Mouse (Mus musculus) heart, postnatal 10 days (tissue): ENCODE measurements around the gene Gm21887. TPM values are rescaled to one million over a fixed set of nuclear protein-coding genes. Genes with fewer than 3 reads are reported as not detected.
A peak's percentile ranks its signal among the peaks of the same experiment; 100 is the strongest.
"Not testable (repeated sequence)": the region's sequence is repeated elsewhere in the genome, so short reads cannot be mapped to it uniquely, and the experiment has no call there.

Experiments
- DNase-seq, 2 experiments: peaks; one replicate each; pipeline ENCODE4 v3.0.0; 2021
- intact Hi-C: fragments of 180-260 bp; cut with DNase I; formaldehyde crosslinking; loops from one replicate; pipeline ENCODE4 v1.15.1; 2025
- total RNA-seq, 2 experiments: library from RNA; stranded (reverse); gene quantifications; 2 replicates each; pipeline ENCODE4 v1.2.3; 2021

Gm21887 gene
- total RNA-seq, 2 experiments from 2014 or later = 58.4 to 63.1 TPM

DNA sequence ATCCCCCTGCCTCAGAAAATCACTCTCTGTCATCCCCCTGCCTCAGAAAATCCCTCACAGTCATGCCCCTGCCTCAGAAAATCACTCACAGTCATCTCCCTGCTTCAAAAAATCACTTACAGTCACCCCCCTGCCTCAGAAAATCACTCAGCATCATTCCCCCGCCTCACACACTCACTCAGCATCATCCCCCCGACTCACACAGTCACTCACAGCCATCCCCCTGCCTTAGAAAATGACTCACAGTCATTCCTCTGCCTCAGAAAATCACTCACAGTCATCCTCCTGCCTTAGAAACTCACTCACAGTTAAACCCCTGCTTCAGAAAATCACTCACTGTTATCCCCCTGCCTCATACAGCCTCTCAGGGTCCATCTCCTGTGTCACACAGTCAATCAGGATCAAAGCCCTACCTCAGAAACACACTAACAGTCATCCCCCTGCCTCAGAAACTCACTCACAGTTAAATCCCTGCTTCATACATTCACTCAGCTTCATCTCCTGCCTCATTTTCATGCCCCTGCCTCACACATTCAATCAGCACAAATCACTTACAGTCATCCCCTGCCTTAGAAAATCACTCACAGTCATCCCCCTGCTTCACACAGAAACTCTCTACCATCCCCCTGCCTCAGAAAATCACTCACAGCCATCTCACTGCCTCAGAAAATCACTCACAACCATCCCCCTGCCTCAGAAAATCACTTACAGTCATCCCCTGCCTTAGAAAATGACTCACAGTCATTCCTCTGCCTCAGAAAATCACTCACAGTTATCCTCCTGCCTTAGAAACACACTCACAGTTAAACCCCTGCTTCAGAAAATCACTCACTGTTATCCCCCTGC, 14.4 kb upstream of the Gm21887 start:
- not testable (repeated sequence) for DNase-seq
- intact Hi-C loops = loop anchor here (2.0 kb wide), 1 partner anchor 14 kb away; the partner anchor contains the start of gene Gm21887

DNA sequence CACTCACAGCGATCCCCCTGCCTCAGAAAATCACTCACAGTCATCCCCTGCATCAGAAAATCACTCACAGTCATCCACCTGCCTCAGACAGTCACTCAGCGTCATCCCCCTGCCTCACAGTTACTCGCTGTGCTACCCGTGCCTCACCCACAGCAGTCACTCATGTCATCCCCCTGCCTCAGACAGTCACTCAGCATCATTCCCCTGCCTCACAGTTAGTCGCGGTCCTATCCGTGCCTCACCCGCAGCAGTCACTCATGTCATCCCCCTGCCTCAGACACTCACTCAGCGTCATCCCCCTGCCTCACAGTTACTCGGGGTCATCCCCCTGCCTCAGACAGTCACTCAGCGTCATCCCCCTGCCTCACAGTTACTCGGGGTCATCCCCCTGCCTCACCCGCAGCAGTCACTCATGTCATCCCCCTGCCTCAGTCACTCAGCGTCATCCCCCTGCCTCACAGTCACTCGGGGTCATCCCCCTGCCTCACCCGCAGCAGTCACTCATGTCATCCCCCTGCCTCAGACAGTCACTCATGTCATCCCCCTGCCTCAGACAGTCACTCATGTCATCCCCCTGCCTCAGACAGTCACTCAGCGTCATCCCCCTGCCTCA, 13.4 kb upstream of the Gm21887 start:
- DNase-seq = peak in 1 of 2 experiments; percentile 40
- intact Hi-C loops = loop anchor here (2.0 kb wide), 1 partner anchor 13 kb away; the partner anchor contains the start of gene Gm21887

DNA sequence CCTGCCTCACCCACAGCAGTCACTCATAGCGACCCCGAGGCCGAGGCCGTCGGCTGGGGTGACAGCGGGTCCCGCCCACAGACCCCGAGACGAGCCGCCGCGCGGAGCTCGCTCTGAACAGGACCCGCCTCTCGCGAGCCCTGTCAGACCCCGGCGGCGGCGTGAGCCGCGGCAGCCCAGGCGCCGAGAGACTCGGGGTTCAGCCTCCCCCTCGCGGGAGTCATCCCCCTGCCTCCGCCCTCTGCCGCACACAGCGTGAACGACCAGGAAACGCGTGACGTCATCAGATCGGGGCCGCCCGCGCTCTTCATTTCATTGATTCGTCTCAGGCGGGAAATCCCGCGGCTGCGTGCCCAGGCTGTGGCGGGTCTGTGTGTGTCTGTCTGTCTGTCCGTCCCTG, 12.5 kb upstream of the Gm21887 start:
- intact Hi-C loops = not testable (repeated sequence)
- DNase-seq = peak; percentile 87 to 90

DNA sequence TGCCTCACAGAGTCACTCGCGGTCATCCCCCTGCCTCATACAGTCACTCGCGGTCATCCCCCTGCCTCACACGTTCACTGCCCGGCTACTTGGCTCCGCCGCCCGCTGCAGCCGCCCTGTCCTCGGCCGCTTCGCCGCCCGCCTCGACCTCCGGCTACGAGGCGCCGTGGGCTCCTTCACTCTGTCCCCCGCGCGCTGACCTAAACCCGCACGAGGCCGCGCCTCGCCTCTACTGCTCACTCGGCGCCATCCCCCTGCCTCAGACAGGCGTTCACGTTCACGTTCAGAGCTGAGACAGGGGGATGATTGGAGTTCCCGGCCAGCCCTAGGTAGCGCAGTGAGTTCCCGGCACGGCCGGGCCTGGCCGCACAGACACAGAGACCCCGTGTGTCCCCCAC, 12.0 kb upstream of the Gm21887 start:
- DNase-seq, intact Hi-C loops: not testable (repeated sequence)

DNA sequence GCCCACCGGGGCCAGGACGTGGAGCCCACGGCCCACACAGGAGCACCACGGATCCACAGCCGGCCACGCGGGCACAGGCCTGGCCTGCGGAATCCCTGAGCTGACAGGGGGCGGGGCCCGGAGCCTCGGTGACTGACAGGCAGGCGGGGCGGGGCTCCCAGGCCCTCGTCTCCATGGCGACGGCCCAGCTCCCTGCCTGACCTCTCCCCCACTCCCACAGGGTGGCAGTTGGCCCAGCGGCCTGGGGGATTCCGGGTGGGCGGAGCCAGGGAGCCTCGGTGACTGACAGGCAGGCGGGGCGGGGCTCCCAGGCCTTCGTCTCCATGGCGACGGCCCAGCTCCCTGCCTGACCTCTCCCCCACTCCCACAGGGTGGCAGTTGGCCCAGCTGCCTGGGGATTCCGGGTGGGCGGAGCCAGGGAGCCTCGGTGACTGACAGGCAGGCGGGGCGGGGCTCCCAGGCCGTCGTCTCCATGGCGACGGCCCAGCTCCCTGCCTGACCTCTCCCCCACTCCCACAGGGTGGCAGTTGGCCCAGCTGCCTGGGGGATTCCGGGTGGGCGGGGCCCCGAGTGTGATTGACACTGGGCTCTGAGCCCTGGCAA, 11.5 kb upstream of the Gm21887 start:
- intact Hi-C loops = not testable (repeated sequence)

DNA sequence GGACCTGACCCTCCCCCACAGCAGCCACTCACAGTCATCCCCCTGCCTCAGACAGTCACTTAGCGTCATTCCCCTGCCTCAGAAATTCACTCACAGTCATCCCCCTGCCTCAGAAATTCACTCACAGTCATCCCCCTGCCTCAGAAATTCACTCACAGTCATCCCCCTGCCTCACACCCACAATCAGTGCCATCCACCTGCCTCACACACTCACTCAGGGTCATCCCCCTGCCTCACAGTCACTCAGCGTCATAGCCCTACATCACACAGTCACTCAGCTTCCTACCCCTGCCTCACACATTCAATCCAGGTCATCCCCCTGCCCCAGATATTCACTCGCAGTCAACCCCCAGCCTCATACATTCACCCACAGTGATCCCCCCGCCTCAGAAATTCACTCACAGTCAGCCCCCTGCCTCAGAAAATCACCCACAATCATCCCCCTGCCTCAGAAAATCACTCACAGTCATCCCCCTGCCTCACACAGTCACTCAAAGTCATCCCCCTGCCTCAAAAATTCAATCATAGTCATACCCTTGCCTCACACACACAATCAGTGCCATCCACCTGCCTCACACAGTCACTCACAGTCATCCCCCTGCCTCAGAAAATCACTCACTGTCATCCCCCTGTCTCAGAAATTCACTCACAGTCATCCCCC, 10.8 kb upstream of the Gm21887 start:
- not testable (repeated sequence) for DNase-seq
- intact Hi-C loops = loop anchor here (1.0 kb wide), 1 partner anchor 7 kb away; no protein-coding TSS in a partner anchor

More for the DNA sequence above, 11.5 kb upstream of the Gm21887 start:
- DNase-seq = peak; percentile 100

DNA sequence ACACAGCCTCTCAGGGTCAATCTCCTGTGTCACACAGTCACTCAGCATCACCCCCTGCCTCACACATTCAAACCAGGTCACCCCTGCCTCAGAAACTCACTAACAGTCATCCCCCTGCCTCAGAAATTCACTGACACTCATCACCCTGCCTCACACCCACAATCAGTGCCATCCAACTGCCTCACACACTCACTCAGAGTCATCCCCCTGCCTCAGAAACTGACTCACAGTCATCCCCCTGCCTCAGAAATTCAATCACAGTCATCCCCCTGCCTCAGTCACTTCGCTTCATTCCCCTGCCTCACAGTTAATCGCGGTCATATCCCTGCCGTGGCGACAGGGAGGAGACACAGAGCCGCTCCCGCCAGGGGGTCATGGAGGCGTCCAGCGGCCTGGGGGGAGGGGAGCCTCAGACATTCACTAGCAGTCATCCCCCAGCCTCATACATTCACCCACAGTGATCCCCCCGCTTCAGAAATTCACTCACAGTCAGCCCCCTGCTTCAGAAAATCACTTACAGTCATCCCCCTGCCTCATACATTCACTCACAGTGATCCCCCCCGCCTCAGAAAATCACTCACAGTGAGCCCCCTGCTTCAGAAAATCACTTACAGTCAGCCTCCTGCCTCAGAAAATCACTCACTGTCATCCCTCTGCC, 10.1 kb upstream of the Gm21887 start:
- intact Hi-C loops = loop anchor here (1.0 kb wide), 1 partner anchor 8 kb away; no protein-coding TSS in a partner anchor
- DNase-seq = peak in 1 of 2 experiments; percentile 54

DNA sequence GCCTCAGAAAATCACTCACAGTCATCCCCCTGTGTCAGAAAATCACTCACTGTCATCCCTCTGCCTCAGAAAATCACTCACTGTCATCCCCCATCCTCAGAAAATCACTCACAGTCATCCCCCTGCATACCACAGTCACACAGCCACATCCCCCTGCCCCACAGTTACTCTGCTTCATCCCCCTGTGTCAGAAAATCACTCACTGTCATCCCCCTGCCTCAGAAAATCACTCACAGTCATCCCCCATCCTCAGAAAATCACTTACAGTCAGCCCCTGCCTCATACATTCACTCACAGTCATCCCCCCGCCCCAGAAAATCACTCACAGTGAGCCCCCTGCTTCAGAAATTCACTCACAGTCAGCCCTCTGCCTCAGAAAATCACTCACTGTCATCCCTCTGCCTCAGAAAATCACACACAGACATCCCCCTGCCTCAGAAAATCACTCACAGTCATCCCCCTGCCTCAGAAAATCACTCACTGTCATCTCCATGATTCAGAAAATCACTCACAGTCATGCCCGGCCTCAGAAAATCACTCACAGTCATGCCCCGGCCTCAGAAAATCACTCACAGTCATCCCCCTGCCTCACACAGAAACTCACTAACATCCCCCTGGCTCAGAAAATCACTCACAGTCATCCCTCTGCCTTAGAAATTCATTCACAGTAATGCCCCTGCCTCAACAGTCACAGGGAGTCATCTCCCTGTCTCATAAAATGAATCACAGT, 9.4 kb upstream of the Gm21887 start:
- not testable (repeated sequence) for DNase-seq
- intact Hi-C loops = loop anchor here (1.0 kb wide), 1 partner anchor 9 kb away; no protein-coding TSS in a partner anchor

DNA sequence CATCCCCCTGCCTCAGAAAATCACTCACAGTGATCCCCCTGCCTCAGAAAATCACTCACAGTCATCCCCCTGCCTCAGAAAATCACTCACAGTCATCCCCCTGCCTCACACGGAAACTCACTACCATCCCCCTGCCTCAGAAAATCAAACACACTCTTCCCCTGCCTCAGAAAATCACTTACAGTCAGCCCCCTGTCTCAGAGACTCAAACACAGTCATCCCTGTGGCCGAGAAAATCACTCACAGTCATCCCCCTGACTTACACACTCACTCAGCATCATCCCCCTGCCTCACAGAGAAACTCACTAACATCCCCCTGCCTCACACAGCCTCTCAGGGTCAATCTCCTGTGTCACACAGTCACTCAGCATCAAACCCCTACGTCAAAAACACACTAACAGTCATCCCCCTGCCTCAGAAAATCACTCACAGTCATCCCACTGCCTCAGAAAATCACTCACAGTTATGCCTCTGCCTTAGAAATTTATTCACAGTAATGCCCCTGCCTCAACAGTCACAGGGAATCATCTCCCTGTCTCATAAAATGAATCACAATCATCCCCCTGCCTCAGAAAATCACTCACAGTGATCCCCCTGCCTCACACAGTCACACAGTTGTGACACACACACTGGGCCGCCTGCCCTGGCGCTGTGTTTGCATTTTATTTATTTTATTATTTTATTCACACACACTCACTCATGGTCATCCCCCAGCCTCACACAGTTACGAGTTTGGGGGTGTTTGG, 8.6 kb upstream of the Gm21887 start:
- intact Hi-C loops, DNase-seq: not testable (repeated sequence)

DNA sequence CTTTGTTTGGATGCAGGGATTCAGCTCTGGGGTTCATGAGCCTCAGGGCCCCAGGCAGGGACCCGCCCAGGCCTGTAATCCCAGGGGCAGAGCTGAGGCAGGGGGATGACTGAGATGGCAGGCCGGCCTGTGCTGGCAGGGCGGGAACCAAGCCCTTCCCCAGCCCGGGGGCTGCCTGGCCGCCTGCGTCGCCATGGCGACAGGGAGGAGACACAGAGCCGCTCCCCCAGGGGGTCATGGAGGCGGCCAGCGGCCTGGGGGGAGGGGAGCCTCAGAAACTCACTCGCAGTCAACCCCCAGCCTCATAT, 8.1 kb upstream of the Gm21887 start:
- DNase-seq, intact Hi-C loops: not testable (repeated sequence)

DNA sequence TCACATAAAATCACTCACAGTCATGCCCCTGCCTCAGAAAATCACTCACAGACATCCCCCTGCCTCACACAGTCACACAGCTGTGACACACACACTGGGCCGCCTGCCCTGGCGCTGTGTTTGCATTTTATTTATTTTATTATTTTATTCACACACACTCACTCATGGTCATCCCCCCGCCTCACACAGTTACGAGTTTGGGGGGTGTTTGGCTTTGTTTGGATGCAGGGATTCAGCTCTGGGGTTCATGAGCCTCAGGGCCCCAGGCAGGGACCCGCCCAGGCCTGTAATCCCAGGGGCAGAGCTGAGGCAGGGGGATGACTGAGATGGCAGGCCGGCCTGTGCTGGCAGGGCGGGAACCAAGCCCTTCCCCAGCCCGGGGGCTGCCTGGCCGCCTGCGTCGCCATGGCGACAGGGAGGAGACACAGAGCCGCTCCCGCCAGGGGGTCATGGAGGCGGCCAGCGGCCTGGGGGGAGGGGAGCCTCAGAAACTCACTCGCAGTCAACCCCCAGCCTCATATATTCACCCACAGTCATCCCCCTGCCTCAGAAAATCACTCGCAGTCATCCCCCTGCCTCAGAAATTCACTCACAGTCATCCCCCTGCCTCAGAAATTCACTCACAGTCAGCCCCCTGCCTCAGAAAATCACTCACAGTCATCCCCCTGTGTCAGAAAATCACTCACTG, 6.8 kb upstream of the Gm21887 start:
- intact Hi-C loops, DNase-seq: not testable (repeated sequence)

DNA sequence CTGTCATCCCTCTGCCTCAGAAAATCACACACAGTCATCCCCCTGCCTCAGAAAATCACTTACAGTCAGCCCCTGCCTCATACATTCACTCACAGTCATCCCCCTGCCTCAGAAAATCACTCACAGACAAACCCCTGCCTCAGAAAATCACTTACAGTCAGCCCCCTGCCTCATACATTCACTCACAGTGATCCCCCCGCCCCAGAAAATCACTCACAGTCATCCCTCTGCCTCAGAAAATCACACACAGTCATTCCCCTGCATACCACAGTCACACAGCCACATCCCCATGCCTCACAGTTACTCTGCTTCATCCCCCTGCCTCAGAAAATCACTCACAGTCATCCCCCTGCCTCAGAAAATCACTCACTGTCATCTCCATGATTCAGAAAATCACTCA, 5.9 kb upstream of the Gm21887 start:
- intact Hi-C loops, DNase-seq: not testable (repeated sequence)

DNA sequence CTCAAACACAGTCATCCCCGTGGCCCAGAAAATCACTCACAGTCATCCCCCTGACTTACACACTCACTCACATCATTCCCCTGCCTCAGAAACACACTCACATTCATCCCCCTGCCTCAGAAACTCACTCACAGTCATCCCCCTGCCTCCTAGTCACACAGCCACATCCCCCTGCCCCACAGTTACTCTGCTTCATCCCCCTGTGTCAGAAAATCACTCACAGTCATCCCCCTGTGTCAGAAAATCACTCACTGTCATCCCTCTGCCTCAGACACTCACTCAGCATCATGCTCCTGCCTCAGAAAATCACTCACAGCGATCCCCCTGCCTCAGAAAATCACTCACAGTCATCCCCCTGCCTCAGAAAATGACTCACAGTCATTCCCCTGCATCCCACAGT, 5.2 kb upstream of the Gm21887 start:
- intact Hi-C loops, DNase-seq: not testable (repeated sequence)

DNA sequence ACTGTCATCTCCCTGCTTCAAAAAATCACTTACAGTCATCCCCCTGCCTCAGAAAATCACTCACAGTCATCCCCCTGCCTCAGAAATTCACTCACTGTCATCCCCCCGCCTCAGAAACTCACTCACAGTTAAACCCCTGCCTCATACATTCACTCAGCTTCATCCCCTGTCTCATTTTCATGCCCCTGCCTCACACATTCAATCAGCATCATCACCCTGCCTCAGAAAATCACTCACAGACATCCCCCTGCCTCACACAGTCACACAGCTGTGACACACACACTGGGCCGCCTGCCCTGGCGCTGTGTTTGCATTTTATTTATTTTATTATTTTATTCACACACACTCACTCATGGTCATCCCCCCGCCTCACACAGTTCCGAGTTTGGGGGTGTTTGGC, 4.7 kb upstream of the Gm21887 start:
- not testable (repeated sequence) for DNase-seq

DNA sequence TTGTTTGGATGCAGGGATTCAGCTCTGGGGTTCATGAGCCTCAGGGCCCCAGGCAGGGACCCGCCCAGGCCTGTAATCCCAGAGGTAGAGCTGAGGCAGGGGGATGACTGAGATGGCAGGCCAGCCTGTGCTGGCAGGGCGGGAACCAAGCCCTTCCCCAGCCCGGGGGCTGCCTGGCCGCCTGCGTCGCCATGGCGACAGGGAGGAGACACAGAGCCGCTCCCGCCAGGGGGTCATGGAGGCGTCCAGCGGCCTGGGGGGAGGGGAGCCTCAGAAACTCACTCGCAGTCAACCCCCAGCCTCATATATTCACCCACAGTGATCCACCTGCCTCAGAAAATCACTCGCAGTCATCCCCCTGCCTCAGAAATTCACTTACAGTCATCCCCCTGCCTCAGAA, 4.3 kb upstream of the Gm21887 start:
- peak in 1 of 2 experiments; percentile 51 for DNase-seq
- intact Hi-C loops = not testable (repeated sequence)

More for the DNA sequence above, 4.7 kb upstream of the Gm21887 start:
- intact Hi-C loops = not testable (repeated sequence)

DNA sequence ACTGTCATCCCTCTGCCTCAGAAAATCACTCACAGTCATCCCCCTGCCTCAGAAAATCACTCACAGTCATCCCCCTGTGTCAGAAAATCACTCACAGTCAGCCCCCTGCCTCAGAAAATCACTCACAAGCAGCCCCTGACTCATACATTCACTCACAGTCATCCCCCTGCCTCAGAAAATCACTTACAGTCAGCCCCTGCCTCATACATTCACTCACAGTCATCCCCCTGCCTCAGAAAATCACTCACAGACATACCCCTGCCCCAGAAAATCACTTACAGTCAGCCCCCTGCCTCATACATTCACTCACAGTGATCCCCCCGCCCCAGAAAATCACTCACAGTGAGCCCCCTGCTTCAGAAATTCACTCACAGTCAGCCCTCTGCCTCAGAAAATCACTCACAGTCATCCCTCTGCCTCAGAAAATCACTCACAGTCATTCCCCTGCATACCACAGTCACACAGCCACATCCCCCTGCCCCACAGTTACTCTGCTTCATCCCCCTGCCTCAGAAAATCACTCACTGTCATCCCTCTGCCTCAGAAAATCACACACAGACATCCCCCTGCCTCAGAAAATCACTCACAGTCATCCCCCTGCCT, 3.7 kb upstream of the Gm21887 start:
- intact Hi-C loops, DNase-seq: not testable (repeated sequence)

DNA sequence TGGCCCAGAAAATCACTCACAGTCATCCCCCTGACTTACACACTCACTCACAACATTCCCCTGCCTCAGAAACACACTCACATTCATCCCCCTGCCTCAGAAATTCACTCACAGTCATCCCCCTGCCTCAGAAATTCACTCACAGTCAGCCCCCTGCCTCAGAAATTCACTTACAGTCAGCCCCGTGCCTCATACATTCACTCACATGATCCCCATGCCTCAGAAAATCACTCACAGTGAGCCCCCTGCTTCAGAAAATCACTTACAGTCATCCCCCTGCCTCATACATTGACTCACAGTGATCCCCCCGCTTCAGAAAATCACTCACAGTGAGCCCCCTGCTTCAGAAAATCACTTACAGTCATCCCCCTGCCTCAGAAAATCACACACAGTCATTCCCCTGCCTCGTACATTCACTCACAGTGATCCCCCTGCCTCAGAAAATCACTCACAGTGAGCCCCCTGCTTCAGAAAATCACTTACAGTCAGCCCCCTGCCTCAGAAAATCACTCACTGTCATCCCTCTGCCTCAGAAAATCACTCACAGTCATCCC, 2.7 kb upstream of the Gm21887 start:
- intact Hi-C loops, DNase-seq: not testable (repeated sequence)
